Mouse (Mus musculus): ENCODE results near the gene Cnih3. TPM values are rescaled to one million over a fixed set of nuclear protein-coding genes. Genes with fewer than 3 reads are reported as not detected.

Cnih3 gene
- polyA plus RNA-seq, 1 experiment from 2014 or later = 0.17 TPM

DNA sequence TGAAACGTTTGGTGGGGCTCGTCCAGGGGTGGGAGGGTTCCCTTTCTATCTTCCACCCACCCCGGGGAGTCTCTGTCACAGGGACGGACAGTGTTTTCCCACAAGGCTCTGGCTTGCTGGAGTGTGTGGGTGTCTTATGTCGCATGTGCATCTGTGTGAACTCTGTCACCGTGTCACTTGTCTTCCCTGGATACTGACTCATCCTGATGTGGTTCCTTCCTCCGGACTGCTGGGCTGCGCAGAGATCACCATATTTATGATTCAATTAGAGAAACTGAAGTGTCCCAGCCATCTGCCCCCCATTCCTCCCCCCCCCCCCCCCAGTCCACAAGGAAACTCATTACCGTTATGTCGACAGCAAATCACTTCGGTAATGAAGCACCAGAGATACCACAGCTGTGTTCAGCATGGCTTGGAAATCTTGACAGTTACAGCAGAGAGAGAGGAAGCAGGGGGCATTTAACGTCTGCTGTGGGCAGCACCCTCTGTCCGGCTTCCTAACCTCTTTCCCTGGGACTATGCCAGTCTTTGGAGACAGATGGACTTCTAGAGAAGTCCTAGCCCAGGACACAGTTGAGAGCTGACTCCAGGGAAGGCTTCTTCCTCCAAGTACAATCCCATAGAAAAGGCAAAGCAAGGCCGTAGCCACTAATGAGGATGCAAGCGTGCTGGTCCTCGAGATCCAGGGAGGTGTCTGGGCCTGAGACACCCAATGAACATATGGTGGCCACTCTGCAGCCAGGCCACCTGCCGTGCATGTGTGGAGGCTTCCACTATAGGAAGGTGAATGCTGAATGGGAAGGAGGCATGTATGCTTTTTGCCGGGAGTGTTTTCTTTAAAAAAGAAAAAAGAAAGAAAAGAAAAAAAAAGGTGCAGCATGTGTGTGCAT, 55.9 kb downstream of the Cnih3 start:
- Histone ChIP-seq H3K9me3 (replicated peaks; ENCODE audit: control insufficient read depth, low read length) (no peaks in the 10 kb centered on the region), H3K4me2 (ENCODE audit: low read depth, low read length) (no peak overlapping the region), H3K4me3 (replicated peaks; ENCODE audit: low read length) (no peak overlapping the region), H3K27me3 (ENCODE audit: control insufficient read depth, insufficient read depth, low read length) (no peaks in the 10 kb centered on the region), H3K9ac (ENCODE audit: low read length) (no peak overlapping the region), H3K36me3 (ENCODE audit: control insufficient read depth, insufficient read depth, low read length) (no peaks in the 10 kb centered on the region), H3K4me1 (ENCODE audit: control insufficient read depth, insufficient read depth, low read length) (no peaks in the 10 kb centered on the region), H3K27ac (ENCODE audit: low read length) (no peak overlapping the region)
- ATAC-seq (ENCODE audit: insufficient read depth, low FRiP score) = no peak
- 63% methylated on average over 18 of the region's 18 CpGs for WGBS

DNA sequence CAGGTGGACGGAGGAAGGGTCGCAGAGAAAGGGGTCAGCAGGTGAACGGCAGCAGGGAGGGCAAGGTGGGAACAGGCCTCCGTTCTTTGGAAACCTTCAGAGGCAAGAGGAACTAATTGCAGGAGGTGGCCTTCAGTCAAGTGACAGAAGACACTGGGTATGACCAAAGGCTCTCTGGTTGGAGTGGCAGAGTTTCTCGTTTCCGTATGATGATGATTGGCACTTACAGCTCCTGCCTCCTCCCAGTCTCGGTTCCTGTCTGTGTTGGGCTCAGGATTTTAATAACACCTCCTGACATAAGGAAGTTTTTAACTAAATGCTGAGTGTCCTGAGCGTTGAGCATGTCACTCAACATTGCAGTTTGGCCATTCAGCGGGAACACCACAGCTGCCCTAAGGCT, 57.3 kb downstream of the Cnih3 start:
- ATAC-seq (ENCODE audit: insufficient read depth, low FRiP score) = no peak
- no peaks in the 10 kb centered on the region for H3K9me3 ChIP-seq (replicated peaks; ENCODE audit: control insufficient read depth, low read length)
- no peak overlapping the region for H3K4me3 ChIP-seq (replicated peaks; ENCODE audit: low read length)
- no peak overlapping the region for H3K4me2 ChIP-seq (ENCODE audit: low read depth, low read length)
- no peaks in the 10 kb centered on the region for H3K4me1 ChIP-seq (ENCODE audit: control insufficient read depth, insufficient read depth, low read length)
- no peak overlapping the region for H3K27ac ChIP-seq (ENCODE audit: low read length)
- no peaks in the 10 kb centered on the region for H3K36me3 ChIP-seq (ENCODE audit: control insufficient read depth, insufficient read depth, low read length)
- H3K9ac ChIP-seq (ENCODE audit: low read length) = no peak overlapping the region
- H3K27me3 ChIP-seq (ENCODE audit: control insufficient read depth, insufficient read depth, low read length) = no peaks in the 10 kb centered on the region
- 76% methylated on average over 9 of the region's 9 CpGs for WGBS

DNA sequence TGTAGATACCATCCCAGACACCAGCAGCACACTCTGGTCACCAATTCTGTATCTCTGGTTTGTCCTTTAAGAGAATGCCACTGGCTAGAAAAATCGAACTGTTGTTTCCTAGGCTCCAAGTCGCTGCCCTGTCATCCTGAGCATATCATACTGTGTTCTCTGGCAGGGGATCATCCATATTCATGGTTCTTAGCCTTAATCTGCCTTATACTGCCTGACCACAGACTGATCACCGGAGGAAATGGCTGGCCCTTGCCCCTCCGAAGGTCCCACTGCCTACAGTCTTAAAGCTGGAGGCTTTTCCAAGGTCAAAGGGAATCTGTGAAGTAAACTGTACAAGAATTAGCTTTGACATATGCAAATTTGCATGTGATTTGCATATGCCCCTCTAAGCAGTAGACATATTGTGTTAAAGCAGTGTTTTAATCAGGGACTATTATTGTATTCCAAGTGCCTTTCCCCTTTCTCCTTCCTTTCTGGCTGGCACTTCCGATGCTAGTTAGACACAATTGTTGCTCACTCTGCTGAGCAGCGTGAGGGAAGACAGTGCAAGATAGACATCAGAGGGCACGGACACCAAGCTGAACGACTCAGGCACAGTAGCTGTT, 58.3 kb downstream of the Cnih3 start:
- WGBS = 79% methylated on average over 8 of the region's 8 CpGs
- H3K4me1 ChIP-seq (ENCODE audit: control insufficient read depth, insufficient read depth, low read length) = no peaks in the 10 kb centered on the region
- no peak overlapping the region for H3K4me3 ChIP-seq (replicated peaks; ENCODE audit: low read length)
- no peak overlapping the region for H3K4me2 ChIP-seq (ENCODE audit: low read depth, low read length)
- no peak for ATAC-seq (ENCODE audit: insufficient read depth, low FRiP score)
- H3K36me3 ChIP-seq (ENCODE audit: control insufficient read depth, insufficient read depth, low read length) = no peaks in the 10 kb centered on the region
- no peaks in the 10 kb centered on the region for H3K27me3 ChIP-seq (ENCODE audit: control insufficient read depth, insufficient read depth, low read length)
- H3K9me3 ChIP-seq (replicated peaks; ENCODE audit: control insufficient read depth, low read length) = no peaks in the 10 kb centered on the region
- no peak overlapping the region for H3K27ac ChIP-seq (ENCODE audit: low read length)
- no peak overlapping the region for H3K9ac ChIP-seq (ENCODE audit: low read length)

DNA sequence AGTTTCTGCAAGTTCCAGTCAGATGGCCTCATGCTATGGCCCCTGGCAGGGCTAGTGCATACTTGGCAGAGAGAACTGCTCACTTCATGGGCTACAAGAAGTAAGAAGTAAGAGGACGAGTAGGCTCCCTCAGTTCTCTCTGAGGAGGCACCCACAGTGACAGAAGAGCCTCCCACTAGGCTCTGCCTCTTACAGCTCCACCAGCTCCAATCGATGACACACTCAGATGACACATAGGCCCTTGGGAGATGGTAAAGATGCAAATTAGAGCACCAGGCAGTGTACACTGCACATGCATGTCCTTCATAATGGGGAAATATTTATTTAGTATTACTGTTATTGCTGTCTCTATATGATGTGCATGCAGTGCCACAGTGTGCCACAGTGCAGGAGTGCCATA, 62.6 kb downstream of the Cnih3 start:
- 79% methylated on average over 2 of the region's 2 CpGs for WGBS
- no peaks in the 10 kb centered on the region for H3K9me3 ChIP-seq (replicated peaks; ENCODE audit: control insufficient read depth, low read length)
- no peaks in the 10 kb centered on the region for H3K36me3 ChIP-seq (ENCODE audit: control insufficient read depth, insufficient read depth, low read length)
- no peak overlapping the region for H3K4me2 ChIP-seq (ENCODE audit: low read depth, low read length)
- no peak overlapping the region for H3K27ac ChIP-seq (ENCODE audit: low read length)
- H3K4me3 ChIP-seq (replicated peaks; ENCODE audit: low read length) = no peak overlapping the region
- no peaks in the 10 kb centered on the region for H3K27me3 ChIP-seq (ENCODE audit: control insufficient read depth, insufficient read depth, low read length)
- H3K4me1 ChIP-seq (ENCODE audit: control insufficient read depth, insufficient read depth, low read length) = no peaks in the 10 kb centered on the region
- no peak for ATAC-seq (ENCODE audit: insufficient read depth, low FRiP score)
- no peak overlapping the region for H3K9ac ChIP-seq (ENCODE audit: low read length)

- Histone ChIP-seq H3K36me3 (ENCODE audit: control insufficient read depth, insufficient read depth, low read length) (no peaks in the 10 kb centered on the region), H3K4me1 (ENCODE audit: control insufficient read depth, insufficient read depth, low read length) (no peaks in the 10 kb centered on the region)
- WGBS = 56% methylated on average over 9 of the region's 9 CpGs
These were observed 64.4 kb downstream of the Cnih3 start for GRCm38 (mm10) chr1:181416841-181417240.

DNA sequence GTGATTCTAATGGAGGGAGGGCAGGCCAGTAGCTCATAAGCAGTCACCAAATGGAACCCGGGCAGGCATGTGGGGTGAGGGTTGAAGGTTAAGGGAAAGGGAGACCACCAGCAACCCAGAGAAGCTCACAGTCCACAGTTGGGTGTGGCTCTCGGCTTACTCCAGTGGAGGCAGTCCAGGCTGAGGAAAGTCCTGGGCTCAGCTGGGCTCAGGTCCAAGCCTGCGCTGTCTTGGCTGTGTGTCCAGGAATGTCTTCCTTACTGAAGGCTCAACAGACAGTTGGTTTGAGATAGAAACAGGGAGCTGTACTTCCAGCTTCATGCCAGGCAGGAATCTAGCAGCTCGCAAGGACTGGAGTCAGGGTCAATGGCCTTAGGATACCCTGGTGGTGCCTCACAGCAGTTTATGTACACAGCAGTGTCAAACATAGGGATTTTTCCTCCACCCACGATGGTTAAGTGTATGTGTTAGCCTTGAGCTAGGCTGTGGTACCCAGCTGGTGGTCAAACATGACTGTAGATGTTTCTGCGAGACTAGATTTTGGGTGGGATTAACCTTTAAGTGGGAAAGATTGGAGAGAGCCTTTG, 65.6 kb downstream of the Cnih3 start:
- no peaks in the 10 kb centered on the region for H3K9me3 ChIP-seq (replicated peaks; ENCODE audit: control insufficient read depth, low read length)
- peak; percentile 71 for ATAC-seq (ENCODE audit: insufficient read depth, low FRiP score)
- H3K27ac ChIP-seq (ENCODE audit: low read length) = no peak overlapping the region
- H3K36me3 ChIP-seq (ENCODE audit: control insufficient read depth, insufficient read depth, low read length) = no peaks in the 10 kb centered on the region
- H3K4me3 ChIP-seq (replicated peaks; ENCODE audit: low read length) = no peak overlapping the region
- H3K27me3 ChIP-seq (ENCODE audit: control insufficient read depth, insufficient read depth, low read length) = no peaks in the 10 kb centered on the region
- H3K9ac ChIP-seq (ENCODE audit: low read length) = no peak overlapping the region
- H3K4me1 ChIP-seq (ENCODE audit: control insufficient read depth, insufficient read depth, low read length) = no peaks in the 10 kb centered on the region
- H3K4me2 ChIP-seq (ENCODE audit: low read depth, low read length) = no peak overlapping the region
- 53% methylated on average over 6 of the region's 6 CpGs for WGBS

More at GRCm38 (mm10) chr1:181416841-181417240, 64.4 kb downstream of the Cnih3 start:
- H3K9me3 ChIP-seq (replicated peaks; ENCODE audit: control insufficient read depth, low read length) = no peaks in the 10 kb centered on the region
- H3K4me2 ChIP-seq (ENCODE audit: low read depth, low read length) = no peak overlapping the region
- no peak overlapping the region for H3K9ac ChIP-seq (ENCODE audit: low read length)
- no peak for ATAC-seq (ENCODE audit: insufficient read depth, low FRiP score)
- H3K27me3 ChIP-seq (ENCODE audit: control insufficient read depth, insufficient read depth, low read length) = no peaks in the 10 kb centered on the region
- H3K4me3 ChIP-seq (replicated peaks; ENCODE audit: low read length) = no peak overlapping the region
- no peak overlapping the region for H3K27ac ChIP-seq (ENCODE audit: low read length)

GRCm38 (mm10) chr1:181420080-181420536, 67.7 kb downstream of the Cnih3 start:
- ATAC-seq (ENCODE audit: insufficient read depth, low FRiP score) = no peak
- 49% methylated on average over 11 of the region's 11 CpGs for WGBS

GRCm38 (mm10) chr1:181422796-181423195, 70.4 kb downstream of the Cnih3 start:
- WGBS = 43% methylated on average over 6 of the region's 6 CpGs
- Histone ChIP-seq H3K9me3 (replicated peaks; ENCODE audit: control insufficient read depth, low read length) (no peaks in the 10 kb centered on the region), H3K27ac (ENCODE audit: low read length) (no peak overlapping the region), H3K4me2 (ENCODE audit: low read depth, low read length) (no peak overlapping the region), H3K9ac (ENCODE audit: low read length) (no peak overlapping the region), H3K27me3 (ENCODE audit: control insufficient read depth, insufficient read depth, low read length) (no peaks in the 10 kb centered on the region), H3K4me3 (replicated peaks; ENCODE audit: low read length) (no peak overlapping the region), H3K4me1 (ENCODE audit: control insufficient read depth, insufficient read depth, low read length) (no peaks in the 10 kb centered on the region), H3K36me3 (ENCODE audit: control insufficient read depth, insufficient read depth, low read length) (no peaks in the 10 kb centered on the region)
- ATAC-seq (ENCODE audit: insufficient read depth, low FRiP score) = no peak

More at GRCm38 (mm10) chr1:181420080-181420536, 67.7 kb downstream of the Cnih3 start:
- no peaks in the 10 kb centered on the region for H3K4me1 ChIP-seq (ENCODE audit: control insufficient read depth, insufficient read depth, low read length)
- H3K36me3 ChIP-seq (ENCODE audit: control insufficient read depth, insufficient read depth, low read length) = no peaks in the 10 kb centered on the region
- H3K27me3 ChIP-seq (ENCODE audit: control insufficient read depth, insufficient read depth, low read length) = no peaks in the 10 kb centered on the region
- H3K9ac ChIP-seq (ENCODE audit: low read length) = no peak overlapping the region
- H3K27ac ChIP-seq (ENCODE audit: low read length) = no peak overlapping the region
- no peak overlapping the region for H3K4me3 ChIP-seq (replicated peaks; ENCODE audit: low read length)
- H3K4me2 ChIP-seq (ENCODE audit: low read depth, low read length) = no peak overlapping the region
- H3K9me3 ChIP-seq (replicated peaks; ENCODE audit: control insufficient read depth, low read length) = no peaks in the 10 kb centered on the region

DNA sequence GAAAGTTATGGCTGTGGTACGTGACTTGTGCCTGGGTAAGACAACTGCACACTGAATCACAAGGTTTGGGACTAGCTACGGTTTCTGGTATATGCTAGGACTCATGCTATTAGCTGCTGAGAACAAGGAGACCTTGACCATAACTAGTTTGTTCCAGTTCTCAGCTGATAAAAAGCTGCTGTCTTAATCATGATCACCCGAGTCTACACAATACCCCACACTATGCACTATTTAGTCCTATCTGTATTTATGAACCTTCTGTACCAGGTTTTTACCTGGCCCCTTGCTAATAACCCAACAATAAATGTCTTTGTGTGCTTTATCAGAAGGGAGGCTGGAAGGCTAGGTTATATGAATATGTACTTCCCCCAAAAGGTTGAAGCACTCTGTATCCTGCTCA, 72.5 kb downstream of the Cnih3 start:
- Histone ChIP-seq H3K9ac (ENCODE audit: low read length) (no peak overlapping the region), H3K4me1 (ENCODE audit: control insufficient read depth, insufficient read depth, low read length) (no peaks in the 10 kb centered on the region), H3K4me3 (replicated peaks; ENCODE audit: low read length) (no peak overlapping the region), H3K36me3 (ENCODE audit: control insufficient read depth, insufficient read depth, low read length) (no peaks in the 10 kb centered on the region), H3K27ac (ENCODE audit: low read length) (no peak overlapping the region), H3K27me3 (ENCODE audit: control insufficient read depth, insufficient read depth, low read length) (no peaks in the 10 kb centered on the region), H3K9me3 (replicated peaks; ENCODE audit: control insufficient read depth, low read length) (no peaks in the 10 kb centered on the region), H3K4me2 (ENCODE audit: low read depth, low read length) (no peak overlapping the region)
- WGBS = 70% methylated on average over 3 of the region's 3 CpGs
- ATAC-seq (ENCODE audit: insufficient read depth, low FRiP score) = 0 out of 2 replicates have a peak, but pooled peaks have one; percentile 30

Measured in stomach, embryonic 16.5 days (tissue).